Mouse (Mus musculus): ENCODE measurements around the gene Ggt6. TPM values are rescaled to one million over a fixed set of nuclear protein-coding genes. Genes with fewer than 3 reads are reported as not detected.
A peak's percentile ranks its signal among the peaks of the same experiment; 100 is the strongest.

Ggt6 gene
- total and polyA plus RNA-seq, 2 experiments from 2014 or later, result 5.3 TPM; not detected in 1

DNA sequence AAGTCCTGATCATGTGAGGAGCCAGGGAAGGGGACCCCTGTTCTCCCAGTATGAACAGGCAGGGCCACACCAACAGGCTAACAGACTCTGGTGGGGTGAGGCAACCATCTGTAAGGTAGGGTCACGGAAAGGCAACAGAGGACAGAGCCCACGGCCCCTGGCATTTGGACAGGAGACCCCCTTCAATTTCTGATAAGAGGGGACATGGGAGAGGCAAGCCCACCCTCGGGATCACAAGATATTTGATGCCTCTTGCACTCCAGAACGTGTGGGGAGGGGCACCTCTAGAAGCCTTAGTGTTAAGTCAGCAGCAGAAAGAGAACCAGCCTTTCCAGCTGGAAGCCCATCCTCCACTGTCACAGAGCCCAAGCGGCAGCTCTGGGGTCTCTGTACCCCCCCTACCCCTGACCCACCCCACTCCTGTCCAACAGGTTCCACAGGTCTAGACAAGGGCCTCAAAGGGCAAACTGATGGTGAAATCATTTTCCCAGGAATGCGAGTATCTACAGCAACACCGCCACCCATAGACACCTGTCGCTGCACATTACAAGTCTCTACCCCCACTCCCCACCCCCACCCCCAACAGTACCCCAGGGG is 29.1 kb upstream of the Ggt6 start:
- ATAC-seq (ENCODE audit: insufficient read depth, low read depth) (no peak), DNase-seq (ENCODE audit: low spot score) (no peak)
- Histone ChIP-seq H3K27me3 (ENCODE audit: control insufficient read depth, insufficient read depth, low read length) (no peaks in the 10 kb centered on the region), H3K9me3 (replicated peaks; ENCODE audit: control insufficient read depth, low read length) (no peaks in the 10 kb centered on the region), H3K4me1 (ENCODE audit: control insufficient read depth, insufficient read depth) (peaks cover 54% of the 10 kb centered on the region), H3K4me2 (ENCODE audit: low read depth, low read length) (peak overlapping the region; percentile 92), H3K36me3 (replicated peaks; ENCODE audit: control insufficient read depth, insufficient read depth, low read length) (peaks cover 16% of the 10 kb centered on the region), H3K9ac (replicated peaks; ENCODE audit: low read depth, low read length) (no peak overlapping the region), H3K27ac (ENCODE audit: low read depth) (peak overlapping the region; percentile 88), H3K4me3 (ENCODE audit: low read depth, low read length) (no peak overlapping the region)
- TF ChIP-seq EP300 (IDR thresholded peaks at IDR 0.05; ENCODE audit: low read depth) (no peak), CTCF (IDR thresholded peaks at IDR 0.05; ENCODE audit: low read depth) (no peak)
- WGBS, result 40% methylated on average over 8 of the region's 8 CpGs

DNA sequence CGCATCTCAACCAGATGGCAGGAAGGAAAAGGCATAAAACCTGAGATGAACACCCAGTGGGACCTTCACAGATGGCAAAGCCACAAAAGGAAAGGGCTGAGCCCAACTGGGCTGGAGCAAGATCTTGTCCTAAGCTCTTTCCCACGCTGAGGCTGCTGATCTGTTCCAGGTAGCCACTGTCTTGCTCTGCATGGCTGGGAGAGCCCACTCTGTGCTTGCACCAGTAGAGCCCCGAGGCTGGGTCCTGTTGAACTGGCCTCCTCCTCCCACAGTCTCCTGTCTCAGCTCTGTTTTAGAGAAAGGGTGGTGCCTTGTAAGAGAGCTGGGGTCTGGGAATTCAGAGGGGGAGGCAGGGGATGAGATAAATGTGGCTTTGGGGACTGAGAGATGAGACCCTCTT is 28.2 kb upstream of the Ggt6 start:
- TF ChIP-seq EP300 (IDR thresholded peaks at IDR 0.05; ENCODE audit: low read depth), result no peak
- no peak for TF ChIP-seq CTCF (IDR thresholded peaks at IDR 0.05; ENCODE audit: low read depth)
- H3K36me3 ChIP-seq (replicated peaks; ENCODE audit: control insufficient read depth, insufficient read depth, low read length), result 0 out of 2 replicates have a peak, but pooled peaks cover 14% of the 10 kb centered on the region
- no peaks in the 10 kb centered on the region for H3K9me3 ChIP-seq (replicated peaks; ENCODE audit: control insufficient read depth, low read length)
- H3K27me3 ChIP-seq (ENCODE audit: control insufficient read depth, insufficient read depth, low read length), result no peaks in the 10 kb centered on the region
- peak overlapping the region; percentile 88 for H3K27ac ChIP-seq (ENCODE audit: low read depth)
- DNase-seq (ENCODE audit: low spot score) (no peak), ATAC-seq (ENCODE audit: insufficient read depth, low read depth) (no peak)
- H3K4me2 ChIP-seq (ENCODE audit: low read depth, low read length), result peak overlapping the region; percentile 92
- WGBS, result 21% methylated on average over 3 of the region's 3 CpGs
- H3K4me3 ChIP-seq (ENCODE audit: low read depth, low read length), result peak overlapping the region; percentile 6; the same call in 1 of the 2 replicates
- H3K9ac ChIP-seq (replicated peaks; ENCODE audit: low read depth, low read length), result peak overlapping the region; percentile 34; the same call in 1 of the 2 replicates
- peaks cover 57% of the 10 kb centered on the region for H3K4me1 ChIP-seq (ENCODE audit: control insufficient read depth, insufficient read depth)

DNA sequence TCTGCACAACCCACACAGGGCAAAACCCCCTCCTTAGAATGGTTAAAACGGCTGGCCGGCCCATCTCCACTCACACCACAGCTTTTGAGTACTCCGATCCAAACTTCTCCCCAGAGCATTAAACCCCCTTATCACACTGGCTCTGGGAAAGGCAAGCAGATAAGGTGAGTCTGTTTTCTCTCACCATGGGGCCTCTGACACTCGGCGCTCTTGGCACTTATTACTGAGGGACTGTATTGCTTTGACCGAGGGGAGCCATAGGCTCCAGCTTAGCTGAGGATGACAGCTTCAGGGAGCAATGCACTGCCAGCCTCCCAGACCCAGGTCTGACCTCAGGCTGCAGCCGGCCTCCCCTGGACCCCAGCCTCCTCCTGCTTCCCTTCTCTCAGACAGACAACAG is 27.8 kb upstream of the Ggt6 start:
- DNase-seq (ENCODE audit: low spot score), result peak; percentile 95
- Histone ChIP-seq H3K36me3 (replicated peaks; ENCODE audit: control insufficient read depth, insufficient read depth, low read length) (0 out of 2 replicates have a peak, but pooled peaks cover 10% of the 10 kb centered on the region), H3K4me3 (ENCODE audit: low read depth, low read length) (0 out of 2 replicates have a peak overlapping the region, but pooled peaks have one; percentile 82), H3K4me2 (ENCODE audit: low read depth, low read length) (peak overlapping the region; percentile 92), H3K9ac (replicated peaks; ENCODE audit: low read depth, low read length) (peak overlapping the region; percentile 34; the same call in 1 of the 2 replicates), H3K9me3 (replicated peaks; ENCODE audit: control insufficient read depth, low read length) (no peaks in the 10 kb centered on the region), H3K27ac (ENCODE audit: low read depth) (peak overlapping the region; percentile 88), H3K27me3 (ENCODE audit: control insufficient read depth, insufficient read depth, low read length) (no peaks in the 10 kb centered on the region), H3K4me1 (ENCODE audit: control insufficient read depth, insufficient read depth) (peaks cover 56% of the 10 kb centered on the region)
- 3% methylated on average over 7 of the region's 7 CpGs for WGBS
- ATAC-seq (ENCODE audit: insufficient read depth, low read depth), result peak; percentile 77
- peak; percentile 90 for TF ChIP-seq EP300 (IDR thresholded peaks at IDR 0.05; ENCODE audit: low read depth)
- TF ChIP-seq CTCF (IDR thresholded peaks at IDR 0.05; ENCODE audit: low read depth), result no peak

DNA sequence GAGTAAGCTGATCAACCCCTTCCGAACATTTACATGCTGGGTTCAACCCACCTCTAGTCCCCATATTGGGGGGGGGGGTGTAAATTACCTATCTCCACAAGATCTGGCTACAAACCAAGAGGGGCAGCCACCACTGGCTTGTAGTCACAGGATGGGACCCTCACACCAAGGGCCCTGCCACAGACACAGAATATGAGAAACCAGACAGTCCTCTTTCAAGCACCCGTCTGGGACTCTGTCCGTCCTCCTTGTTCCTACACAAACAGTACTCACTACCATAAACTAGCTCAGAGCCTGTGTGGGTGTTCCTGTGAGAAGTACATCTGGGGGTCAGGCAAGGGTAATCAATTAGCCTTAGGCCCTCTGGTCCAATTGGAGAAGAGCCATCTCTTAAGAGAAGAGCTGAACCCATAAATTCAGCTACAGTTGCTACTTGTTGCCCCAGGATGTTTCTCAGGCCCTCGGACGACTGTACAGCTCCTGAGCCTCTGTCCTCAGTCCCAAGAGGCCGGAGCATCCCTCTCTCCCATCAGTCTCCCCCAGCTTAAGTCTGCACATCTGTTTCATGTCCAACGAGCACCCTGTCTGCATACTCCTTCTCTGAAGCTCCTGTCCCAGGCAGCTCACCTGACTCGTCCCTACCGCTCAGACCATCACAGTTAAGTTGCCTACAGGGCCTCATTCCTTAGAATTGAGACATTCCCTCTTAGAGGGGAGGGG is 26.7 kb upstream of the Ggt6 start:
- peaks cover 58% of the 10 kb centered on the region for H3K4me1 ChIP-seq (ENCODE audit: control insufficient read depth, insufficient read depth)
- no peaks in the 10 kb centered on the region for H3K9me3 ChIP-seq (replicated peaks; ENCODE audit: control insufficient read depth, low read length)
- ATAC-seq (ENCODE audit: insufficient read depth, low read depth) (no peak), DNase-seq (ENCODE audit: low spot score) (no peak)
- 0 out of 2 replicates have a peak overlapping the region, but pooled peaks have one; percentile 0 for H3K9ac ChIP-seq (replicated peaks; ENCODE audit: low read depth, low read length)
- H3K4me2 ChIP-seq (ENCODE audit: low read depth, low read length), result peak overlapping the region; percentile 92
- H3K36me3 ChIP-seq (replicated peaks; ENCODE audit: control insufficient read depth, insufficient read depth, low read length), result no peaks in the 10 kb centered on the region
- peak overlapping the region; percentile 82 for H3K4me3 ChIP-seq (ENCODE audit: low read depth, low read length)
- 39% methylated on average over 9 of the region's 9 CpGs for WGBS
- peak overlapping the region; percentile 88 for H3K27ac ChIP-seq (ENCODE audit: low read depth)
- no peaks in the 10 kb centered on the region for H3K27me3 ChIP-seq (ENCODE audit: control insufficient read depth, insufficient read depth, low read length)
- TF ChIP-seq CTCF (IDR thresholded peaks at IDR 0.05; ENCODE audit: low read depth) (no peak), EP300 (IDR thresholded peaks at IDR 0.05; ENCODE audit: low read depth) (no peak)

DNA sequence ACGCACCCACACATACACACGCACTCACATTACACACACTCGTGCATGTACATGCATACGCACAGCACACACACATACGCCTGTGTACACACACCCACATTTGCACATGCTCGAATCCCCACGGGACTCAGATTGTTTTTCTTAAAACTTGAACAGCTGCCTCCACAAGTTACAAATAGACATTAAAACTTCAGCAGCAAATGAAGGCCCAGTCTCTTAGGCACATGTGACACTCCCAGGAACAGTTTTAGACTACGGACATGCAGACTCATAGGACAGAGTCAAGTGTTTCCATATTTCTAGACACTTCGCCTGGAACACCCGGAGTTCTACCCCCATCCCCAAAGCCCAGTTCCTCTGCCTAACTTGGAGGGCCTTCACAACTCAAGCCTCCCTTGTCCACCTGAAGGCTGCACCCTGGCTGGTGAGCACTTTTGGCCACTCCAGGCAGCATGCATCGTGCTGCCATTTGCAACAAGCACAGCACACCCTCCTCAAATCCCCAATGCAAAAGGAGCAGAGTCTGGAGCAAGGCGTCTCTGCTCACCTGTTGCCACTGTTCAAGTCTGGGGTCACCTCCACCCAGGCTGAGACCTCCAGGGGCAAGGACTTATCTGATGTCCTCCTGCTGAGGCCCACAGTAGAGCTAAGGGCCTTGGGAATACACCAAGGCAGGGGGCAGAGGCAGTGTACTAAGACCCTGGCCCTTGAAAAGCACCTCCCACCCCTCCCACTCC is 25.5 kb upstream of the Ggt6 start:
- DNase-seq (ENCODE audit: low spot score) (no peak), ATAC-seq (ENCODE audit: insufficient read depth, low read depth) (no peak)
- peaks cover 65% of the 10 kb centered on the region for H3K4me1 ChIP-seq (ENCODE audit: control insufficient read depth, insufficient read depth)
- H3K9ac ChIP-seq (replicated peaks; ENCODE audit: low read depth, low read length), result peak overlapping the region; percentile 66
- WGBS, result 33% methylated on average over 12 of the region's 12 CpGs
- H3K27ac ChIP-seq (ENCODE audit: low read depth), result peak overlapping the region; percentile 70
- no peak for TF ChIP-seq CTCF (IDR thresholded peaks at IDR 0.05; ENCODE audit: low read depth)
- TF ChIP-seq EP300 (IDR thresholded peaks at IDR 0.05; ENCODE audit: low read depth), result no peak
- H3K27me3 ChIP-seq (ENCODE audit: control insufficient read depth, insufficient read depth, low read length), result no peaks in the 10 kb centered on the region
- no peaks in the 10 kb centered on the region for H3K9me3 ChIP-seq (replicated peaks; ENCODE audit: control insufficient read depth, low read length)
- no peaks in the 10 kb centered on the region for H3K36me3 ChIP-seq (replicated peaks; ENCODE audit: control insufficient read depth, insufficient read depth, low read length)
- H3K4me3 ChIP-seq (ENCODE audit: low read depth, low read length), result peak overlapping the region; percentile 82
- peak overlapping the region; percentile 92 for H3K4me2 ChIP-seq (ENCODE audit: low read depth, low read length)

Measured in heart, postnatal 0 days (tissue).